Mouse (Mus musculus): ENCODE data around the gene Cenpx. TPM values are rescaled to one million over a fixed set of nuclear protein-coding genes. Genes with fewer than 3 reads are reported as not detected.
"Not testable (repeated sequence)": the region's sequence is repeated elsewhere in the genome, so short reads cannot be mapped to it uniquely, and the experiment has no call there.

Gene Cenpx
- polyA plus RNA-seq, 1 experiment from 2014 or later = 108 TPM

- 92% methylated on average over 4 of the region's 4 CpGs for WGBS
- Histone ChIP-seq H3K4me2 (no peak overlapping the region), H3K27ac (replicated peaks) (no peak overlapping the region), H3K36me3 (peaks cover 58% of the 10 kb centered on the region), H3K9me3 (replicated peaks) (no peaks in the 10 kb centered on the region), H3K4me1 (peaks cover 15% of the 10 kb centered on the region), H3K9ac (replicated peaks) (no peak overlapping the region), H3K27me3 (replicated peaks) (no peaks in the 10 kb centered on the region), H3K4me3 (replicated peaks) (no peak overlapping the region)
- ATAC-seq (ENCODE audit: low FRiP score) = no peak
Measured at GRCm38 (mm10) chr11:120692471-120693011, 21.0 kb downstream of the Cenpx start.

DNA sequence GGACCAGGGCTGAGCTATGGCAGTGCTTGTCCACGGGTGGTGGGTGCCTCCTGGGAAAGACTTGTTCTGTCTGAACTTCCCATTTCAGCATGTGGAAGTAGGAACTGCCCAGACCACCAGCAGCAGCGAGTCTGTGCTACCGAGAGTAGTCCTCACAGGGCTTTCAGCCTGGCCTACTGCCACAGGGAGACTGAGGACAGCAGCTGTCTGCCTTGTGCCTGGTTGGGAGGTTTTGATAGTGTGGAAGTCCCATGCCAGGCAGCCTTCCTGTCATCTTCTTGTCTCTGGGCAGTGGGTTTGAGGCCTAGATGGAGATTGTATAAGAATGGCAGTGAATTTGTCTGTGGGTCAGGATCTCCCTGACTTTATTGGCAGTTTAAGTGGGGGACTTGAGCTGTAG, 24.2 kb downstream of the Cenpx start:
- H3K4me2 ChIP-seq = no peak overlapping the region
- no peaks in the 10 kb centered on the region for H3K9me3 ChIP-seq (replicated peaks)
- H3K36me3 ChIP-seq = peaks cover 63% of the 10 kb centered on the region
- H3K27me3 ChIP-seq (replicated peaks) = no peaks in the 10 kb centered on the region
- WGBS = 87% methylated on average over 3 of the region's 3 CpGs
- H3K4me1 ChIP-seq = no peaks in the 10 kb centered on the region
- H3K27ac ChIP-seq (replicated peaks) = no peak overlapping the region
- no peak overlapping the region for H3K9ac ChIP-seq (replicated peaks)
- H3K4me3 ChIP-seq (replicated peaks) = no peak overlapping the region
- no peak for ATAC-seq (ENCODE audit: low FRiP score)

DNA sequence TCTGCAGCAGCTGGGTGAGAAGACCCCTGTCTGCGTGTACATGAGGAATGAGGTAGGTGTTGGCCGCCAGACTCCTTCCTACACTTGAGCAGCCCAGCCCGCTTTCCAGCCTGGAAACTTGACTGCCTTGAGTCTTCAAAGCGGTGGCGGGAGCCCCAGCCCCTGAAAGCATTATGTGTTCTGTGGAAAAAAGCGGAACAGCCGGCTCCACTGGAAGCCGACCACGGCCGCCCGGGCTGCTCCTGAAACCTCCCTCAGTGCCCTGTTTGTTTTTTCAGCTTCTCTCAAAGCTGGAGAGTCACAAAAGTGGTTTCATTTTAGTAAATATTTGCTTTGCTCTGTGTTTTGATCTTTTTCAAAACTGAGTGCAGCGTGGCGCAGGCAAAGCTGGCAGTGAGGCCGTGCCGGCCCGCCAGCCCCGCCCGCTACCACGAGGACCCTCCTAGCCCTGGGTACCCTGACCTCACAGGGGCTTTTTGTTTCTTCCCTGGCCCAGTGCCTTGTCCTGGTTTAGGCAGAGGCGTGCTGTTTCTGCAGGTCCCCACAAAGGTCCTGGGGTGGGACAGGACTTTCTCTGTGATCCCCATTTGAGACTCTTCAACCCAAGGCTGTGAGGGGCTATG, 26.8 kb downstream of the Cenpx start:
- H3K36me3 ChIP-seq = peaks cover 66% of the 10 kb centered on the region
- H3K27me3 ChIP-seq (replicated peaks) = no peaks in the 10 kb centered on the region
- WGBS = 82% methylated on average over 20 of the region's 20 CpGs
- no peak overlapping the region for H3K4me3 ChIP-seq (replicated peaks)
- H3K4me2 ChIP-seq = no peak overlapping the region
- H3K27ac ChIP-seq (replicated peaks) = peak overlapping the region; percentile 37; the same call in 1 of the 2 replicates
- H3K4me1 ChIP-seq = no peaks in the 10 kb centered on the region
- ATAC-seq (ENCODE audit: low FRiP score) = no peak
- H3K9ac ChIP-seq (replicated peaks) = no peak overlapping the region
- no peaks in the 10 kb centered on the region for H3K9me3 ChIP-seq (replicated peaks)

DNA sequence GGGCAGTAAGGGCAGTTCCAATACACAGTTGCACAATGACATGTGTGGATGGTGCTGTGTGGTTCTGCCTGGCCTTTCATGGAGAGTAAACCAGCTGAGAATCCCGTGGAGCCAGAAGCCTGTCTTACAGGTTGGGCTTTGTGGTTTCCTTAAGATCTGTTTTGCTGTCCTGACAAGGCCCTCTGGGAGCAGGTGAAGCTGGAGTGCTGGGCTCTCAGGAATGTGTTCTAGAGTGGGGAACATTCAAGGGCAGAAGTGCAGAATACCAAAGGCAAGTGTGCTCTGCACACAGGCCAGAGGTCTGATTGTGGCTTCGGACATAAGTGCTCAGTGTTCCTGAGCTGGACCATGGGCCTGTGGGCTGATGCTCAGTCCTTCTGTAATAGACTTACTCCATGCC, 28.9 kb downstream of the Cenpx start:
- Histone ChIP-seq H3K4me1 (no peaks in the 10 kb centered on the region), H3K4me3 (replicated peaks) (no peak overlapping the region), H3K4me2 (no peak overlapping the region), H3K9me3 (replicated peaks) (no peaks in the 10 kb centered on the region), H3K36me3 (peaks cover 69% of the 10 kb centered on the region), H3K27ac (replicated peaks) (no peak overlapping the region), H3K9ac (replicated peaks) (no peak overlapping the region), H3K27me3 (replicated peaks) (no peaks in the 10 kb centered on the region)
- ATAC-seq (ENCODE audit: low FRiP score) = no peak
- 93% methylated on average over 2 of the region's 2 CpGs for WGBS

GRCm38 (mm10) chr11:120684086-120684485, 29.5 kb downstream of the Cenpx start:
- no peak overlapping the region for H3K27ac ChIP-seq (replicated peaks)
- H3K4me3 ChIP-seq (replicated peaks) = no peak overlapping the region
- H3K9me3 ChIP-seq (replicated peaks) = no peaks in the 10 kb centered on the region
- ATAC-seq (ENCODE audit: low FRiP score) = no peak
- WGBS = 92% methylated on average over 2 of the region's 2 CpGs
- H3K9ac ChIP-seq (replicated peaks) = no peak overlapping the region
- H3K4me2 ChIP-seq = no peak overlapping the region
- H3K27me3 ChIP-seq (replicated peaks) = no peaks in the 10 kb centered on the region
- no peaks in the 10 kb centered on the region for H3K4me1 ChIP-seq
- peaks cover 69% of the 10 kb centered on the region for H3K36me3 ChIP-seq

- H3K4me2 ChIP-seq = no peak overlapping the region
- H3K9me3 ChIP-seq (replicated peaks) = no peaks in the 10 kb centered on the region
- peaks cover 69% of the 10 kb centered on the region for H3K36me3 ChIP-seq
- H3K27me3 ChIP-seq (replicated peaks) = no peaks in the 10 kb centered on the region
- no peak overlapping the region for H3K4me3 ChIP-seq (replicated peaks)
- 93% methylated on average over 3 of the region's 3 CpGs for WGBS
- H3K27ac ChIP-seq (replicated peaks) = no peak overlapping the region
- no peak overlapping the region for H3K9ac ChIP-seq (replicated peaks)
- no peak for ATAC-seq (ENCODE audit: low FRiP score)
- H3K4me1 ChIP-seq = no peaks in the 10 kb centered on the region
Measured at GRCm38 (mm10) chr11:120683536-120683935, 30.0 kb downstream of the Cenpx start.

DNA sequence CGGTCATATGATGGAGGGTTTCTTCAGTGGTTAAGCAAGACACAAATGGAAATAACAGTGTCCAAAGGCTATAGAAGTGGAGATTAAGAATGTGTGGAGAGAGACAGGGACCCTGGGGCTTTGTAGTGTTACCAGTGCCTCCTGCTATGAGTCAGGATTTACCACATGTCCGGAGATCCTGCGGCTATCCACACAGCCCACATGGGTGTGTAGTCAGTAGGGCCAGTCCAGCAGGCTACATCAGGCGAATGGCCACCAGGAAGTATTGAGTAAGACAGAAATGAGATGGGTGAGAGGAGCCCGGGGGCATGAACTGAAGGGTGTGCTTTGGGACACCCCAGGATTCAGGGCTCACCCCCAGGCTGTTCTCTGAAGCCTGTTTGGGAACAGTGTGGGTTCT, 30.9 kb downstream of the Cenpx start:
- Histone ChIP-seq H3K4me3 (replicated peaks) (no peak overlapping the region), H3K27ac (replicated peaks) (no peak overlapping the region), H3K4me1 (no peaks in the 10 kb centered on the region), H3K36me3 (peaks cover 70% of the 10 kb centered on the region), H3K9ac (replicated peaks) (no peak overlapping the region), H3K27me3 (replicated peaks) (no peaks in the 10 kb centered on the region), H3K9me3 (replicated peaks) (no peaks in the 10 kb centered on the region), H3K4me2 (no peak overlapping the region)
- ATAC-seq (ENCODE audit: low FRiP score) = no peak
- 93% methylated on average over 5 of the region's 5 CpGs for WGBS

GRCm38 (mm10) chr11:120679909-120680308, 33.6 kb downstream of the Cenpx start:
- Histone ChIP-seq H3K9ac (replicated peaks) (no peak overlapping the region), H3K4me2 (no peak overlapping the region), H3K4me1 (peaks cover 10% of the 10 kb centered on the region; the same call in 1 of the 2 replicates), H3K27ac (replicated peaks) (no peak overlapping the region), H3K27me3 (replicated peaks) (no peaks in the 10 kb centered on the region), H3K4me3 (replicated peaks) (no peak overlapping the region), H3K36me3 (peaks cover 67% of the 10 kb centered on the region), H3K9me3 (replicated peaks) (no peaks in the 10 kb centered on the region)
- ATAC-seq (ENCODE audit: low FRiP score) = no peak
- WGBS = 82% methylated on average over 3 of the region's 3 CpGs

DNA sequence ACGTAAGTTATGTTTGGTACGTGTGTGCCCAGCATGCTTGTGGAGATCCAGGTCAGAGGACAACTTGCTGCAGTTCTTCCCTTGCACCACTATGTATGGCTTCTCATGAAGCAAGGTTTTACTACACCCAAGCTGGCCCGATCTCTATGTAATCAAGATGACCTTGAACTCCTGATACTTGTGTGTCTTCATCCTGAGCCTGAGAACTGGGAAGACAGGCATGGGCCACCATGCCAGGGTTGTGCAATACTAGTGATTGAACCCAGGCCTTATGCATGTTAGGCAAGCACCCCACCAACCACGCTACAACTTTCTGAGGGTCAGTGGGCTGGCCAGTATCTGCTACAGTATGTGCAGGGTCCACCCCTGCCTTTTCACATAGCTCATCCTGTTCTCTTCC, 36.6 kb downstream of the Cenpx start:
- H3K27ac ChIP-seq (replicated peaks) = no peak overlapping the region
- 90% methylated on average over 4 of the region's 4 CpGs for WGBS

DNA sequence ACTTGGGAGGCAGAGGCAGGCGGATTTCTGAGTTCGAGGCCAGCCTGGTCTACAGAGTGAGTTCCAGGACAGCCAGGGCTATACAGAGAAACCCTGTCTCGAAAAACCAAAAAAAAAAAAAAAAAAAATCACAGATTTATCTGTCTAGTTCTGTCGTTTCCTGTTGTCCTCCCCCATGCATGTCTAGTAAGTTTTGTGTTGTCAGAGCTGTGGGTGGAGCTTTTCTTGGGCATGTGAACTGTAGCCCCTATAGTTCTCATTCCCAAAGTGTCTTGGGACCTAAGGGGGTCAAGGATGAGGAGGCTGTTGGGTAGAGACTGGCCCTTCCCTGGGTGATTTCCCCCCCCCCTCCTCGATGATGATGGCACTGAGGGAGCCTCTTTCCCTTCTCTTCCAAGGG, 37.7 kb downstream of the Cenpx start:
- not testable (repeated sequence) for H3K4me3 ChIP-seq (replicated peaks); H3K27ac ChIP-seq (replicated peaks); H3K27me3 ChIP-seq (replicated peaks); H3K4me2 ChIP-seq; H3K9me3 ChIP-seq (replicated peaks); ATAC-seq (ENCODE audit: low FRiP score); H3K9ac ChIP-seq (replicated peaks)
- Histone ChIP-seq H3K4me1 (peaks cover 25% of the 10 kb centered on the region), H3K36me3 (peaks cover 42% of the 10 kb centered on the region)
- WGBS = 88% methylated on average over 4 of the region's 5 CpGs

More for the DNA sequence above, 36.6 kb downstream of the Cenpx start:
- H3K4me3 ChIP-seq (replicated peaks) = no peak overlapping the region
- ATAC-seq (ENCODE audit: low FRiP score) = no peak
- no peaks in the 10 kb centered on the region for H3K27me3 ChIP-seq (replicated peaks)
- H3K9ac ChIP-seq (replicated peaks) = no peak overlapping the region
- H3K4me2 ChIP-seq = no peak overlapping the region
- no peaks in the 10 kb centered on the region for H3K9me3 ChIP-seq (replicated peaks)
- peaks cover 25% of the 10 kb centered on the region for H3K4me1 ChIP-seq
- H3K36me3 ChIP-seq = peaks cover 49% of the 10 kb centered on the region

DNA sequence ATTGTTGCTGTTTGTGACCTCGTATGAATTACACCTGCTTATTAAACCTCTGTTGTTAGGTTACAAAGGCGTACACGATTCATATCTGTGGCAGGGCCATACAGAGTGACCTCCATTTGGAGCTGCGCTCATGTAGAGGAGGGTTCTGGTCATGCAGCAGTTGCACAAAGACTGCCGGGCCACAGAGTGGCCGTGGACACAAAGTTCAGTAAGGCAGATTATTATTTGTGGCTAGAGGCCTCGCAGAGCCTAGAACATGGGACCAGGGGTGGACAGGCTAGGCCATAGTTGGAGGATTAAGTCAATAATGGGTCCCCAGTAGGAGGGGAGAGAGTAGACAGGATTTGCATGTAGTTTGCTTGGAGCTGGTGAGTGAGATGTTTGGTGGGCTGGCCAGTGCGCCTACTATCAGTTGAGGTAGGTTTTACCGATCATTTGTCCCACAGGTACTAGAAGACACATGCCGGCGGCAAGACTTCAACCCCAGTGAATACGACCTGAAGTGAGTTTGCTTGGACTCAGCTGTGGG, 39.9 kb downstream of the Cenpx start:
- peak overlapping the region; percentile 83 for H3K4me3 ChIP-seq (replicated peaks)
- WGBS = 37% methylated on average over 12 of the region's 12 CpGs
- H3K9me3 ChIP-seq (replicated peaks) = no peaks in the 10 kb centered on the region
- H3K4me1 ChIP-seq = peaks cover 25% of the 10 kb centered on the region
- peak overlapping the region; percentile 79 for H3K4me2 ChIP-seq
- no peaks in the 10 kb centered on the region for H3K27me3 ChIP-seq (replicated peaks)
- peak; percentile 31 for ATAC-seq (ENCODE audit: low FRiP score)
- H3K27ac ChIP-seq (replicated peaks) = peak overlapping the region; percentile 96
- peaks cover 20% of the 10 kb centered on the region for H3K36me3 ChIP-seq
- peak overlapping the region; percentile 88 for H3K9ac ChIP-seq (replicated peaks)
